Mouse (Mus musculus): Measurements from ENCODE around the gene Fkbp14.

Fkbp14 gene

GRCm38 (mm10) chr6:54548314-54549019, 48.6 kb downstream of the Fkbp14 start:
- DNase-seq (ENCODE audit: low read depth, low spot score) = no peak

GRCm38 (mm10) chr6:54543646-54544045, 53.5 kb downstream of the Fkbp14 start:
- no peak for DNase-seq (ENCODE audit: low read depth, low spot score)

GRCm38 (mm10) chr6:54542836-54543235, 54.3 kb downstream of the Fkbp14 start:
- DNase-seq (ENCODE audit: low read depth, low spot score) = no peak

GRCm38 (mm10) chr6:54540252-54540887, 56.7 kb downstream of the Fkbp14 start:
- no peak for DNase-seq (ENCODE audit: low read depth, low spot score)

GRCm38 (mm10) chr6:54539396-54539795, 57.7 kb downstream of the Fkbp14 start:
- no peak for DNase-seq (ENCODE audit: low read depth, low spot score)

- no peak for DNase-seq (ENCODE audit: low read depth, low spot score)
Measured at GRCm38 (mm10) chr6:54538773-54539173, 58.3 kb downstream of the Fkbp14 start.

GRCm38 (mm10) chr6:54537053-54537452, 60.1 kb downstream of the Fkbp14 start:
- DNase-seq (ENCODE audit: low read depth, low spot score) = no peak

- DNase-seq (ENCODE audit: low read depth, low spot score) = no peak
Measured at GRCm38 (mm10) chr6:54535485-54535884, 61.6 kb downstream of the Fkbp14 start.

GRCm38 (mm10) chr6:54531048-54531481, 66.0 kb downstream of the Fkbp14 start:
- DNase-seq (ENCODE audit: low read depth, low spot score) = no peak

- DNase-seq (ENCODE audit: low read depth, low spot score) = no peak
Measured at GRCm38 (mm10) chr6:54530182-54530581, 66.9 kb downstream of the Fkbp14 start.

- DNase-seq (ENCODE audit: low read depth, low spot score) = no peak
Measured at GRCm38 (mm10) chr6:54528666-54529065, 68.4 kb downstream of the Fkbp14 start.
